Mouse (Mus musculus) frontal cortex, postnatal 14 days (tissue): ENCODE measurements at regions not wholly inside any gene's neighbourhood (a gene's known extent, or its start where the extent isn't known, plus 50 kb on each side); places are given as distances from the start of the nearest gene placed in this dataset.

Source experiments
- DNase-seq, 2 experiments: peaks; one replicate each; pipeline ENCODE4 v3.0.0; 2022; ENCODE audit warnings: low spot score in 2 of 2

DNA sequence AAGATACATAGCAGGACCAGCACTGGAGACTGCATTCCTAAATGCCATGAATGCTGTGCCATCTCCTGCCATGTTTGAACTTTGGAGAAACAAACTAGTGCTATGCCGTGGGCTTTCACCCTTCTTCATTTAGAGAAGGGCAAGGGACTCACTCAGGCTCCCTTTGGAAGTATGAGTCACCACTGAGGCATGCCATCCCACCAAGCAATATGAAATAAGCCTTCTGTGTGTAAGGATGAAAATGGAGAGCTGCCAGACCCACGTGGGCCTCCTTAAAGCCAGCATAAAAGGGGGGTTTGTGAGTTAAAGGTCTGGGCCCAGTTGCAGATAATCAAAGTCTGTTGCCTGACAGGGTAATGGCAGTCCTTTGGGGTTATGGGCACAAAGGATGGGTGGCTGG is 159.0 kb downstream of the H2al1j start:
- no peak for DNase-seq

- DNase-seq, result no peak
Observed at GRCm38 (mm10) chrX:11487876-11488275, 160.3 kb downstream of the H2al1j start.

GRCm38 (mm10) chrX:11490146-11490693 is 162.6 kb downstream of the H2al1j start:
- no peak for DNase-seq

DNA sequence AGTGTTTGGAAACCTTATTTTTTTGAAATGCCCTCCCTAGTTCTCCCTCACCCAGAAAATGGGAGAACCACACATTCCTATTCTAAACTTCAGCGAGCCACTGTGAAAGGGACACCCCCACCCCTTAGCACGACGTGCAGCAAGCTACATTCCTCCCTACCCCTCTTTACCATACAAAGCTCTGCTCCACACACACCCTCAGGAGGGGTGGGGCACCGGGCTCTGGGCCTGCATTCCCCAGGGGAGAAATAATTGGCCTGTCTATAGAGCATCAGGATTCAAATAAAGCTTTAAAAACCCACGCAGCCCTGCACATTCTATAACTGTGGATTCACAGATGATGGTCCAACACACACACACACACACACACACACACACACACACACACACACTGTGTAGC is 163.6 kb downstream of the H2al1j start:
- DNase-seq, result no peak

GRCm38 (mm10) chrX:11491676-11492391 is 164.2 kb downstream of the H2al1j start:
- DNase-seq, result no peak

GRCm38 (mm10) chrX:11493526-11494245 is 166.1 kb downstream of the H2al1j start:
- no peak for DNase-seq

DNA sequence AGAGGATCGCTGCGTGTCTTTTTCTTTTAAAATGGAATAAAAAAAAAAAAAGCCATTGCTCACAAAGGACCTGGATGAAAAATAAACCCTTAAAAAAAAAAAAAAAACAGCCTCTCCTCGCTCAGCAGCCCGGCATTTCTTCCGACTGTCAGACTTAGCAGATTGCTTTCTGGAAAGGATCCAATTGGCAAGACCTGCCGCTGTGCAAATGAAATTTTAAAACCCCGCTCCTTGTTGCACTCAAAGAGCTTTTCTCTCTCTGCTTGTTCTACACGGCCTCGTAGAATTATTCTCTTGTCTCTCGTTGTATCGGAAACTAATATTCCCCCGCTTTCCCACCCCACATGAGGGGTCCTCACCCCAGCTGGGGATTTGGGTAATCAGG is 166.6 kb downstream of the H2al1j start:
- DNase-seq, result no peak

DNA sequence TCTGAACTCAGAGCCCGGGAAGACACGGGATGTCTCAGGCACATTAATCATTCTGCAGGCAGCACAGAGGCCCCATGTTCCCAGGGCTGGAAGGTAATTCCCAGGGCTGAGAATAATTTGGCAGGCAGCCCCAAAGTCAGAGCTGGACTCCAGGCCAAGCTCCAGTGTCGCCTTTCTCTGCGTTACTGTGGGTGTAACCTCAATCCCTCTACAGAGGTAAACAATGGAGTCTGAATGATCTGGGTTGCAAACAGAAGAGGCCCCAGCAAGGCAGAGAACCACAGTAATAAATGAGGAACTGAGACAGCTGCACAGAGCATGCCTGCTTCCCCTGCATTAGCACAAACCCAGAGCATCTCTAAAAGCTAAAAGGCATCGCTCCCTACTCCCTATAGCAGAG is 184.8 kb downstream of the H2al1j start:
- no peak for DNase-seq

DNA sequence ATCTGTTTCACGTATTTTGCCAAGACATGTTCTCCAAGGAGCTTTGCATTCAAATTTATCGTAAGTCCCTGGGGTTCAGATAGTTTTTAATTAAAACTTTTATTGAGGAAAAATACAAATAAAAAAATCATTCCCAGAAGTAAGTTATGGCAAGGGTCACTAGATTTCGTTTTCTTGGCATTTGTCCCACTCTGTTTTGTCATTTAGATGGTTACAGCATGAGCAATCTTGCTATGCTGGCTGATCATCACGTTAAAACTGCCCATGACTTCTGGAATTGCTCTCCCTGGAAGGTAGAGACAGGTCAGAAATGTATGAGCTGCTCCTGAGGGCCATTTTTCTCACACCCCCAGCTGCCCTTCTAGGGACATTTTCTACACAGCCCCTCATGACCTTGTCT is 185.3 kb downstream of the H2al1j start:
- DNase-seq, result no peak

DNA sequence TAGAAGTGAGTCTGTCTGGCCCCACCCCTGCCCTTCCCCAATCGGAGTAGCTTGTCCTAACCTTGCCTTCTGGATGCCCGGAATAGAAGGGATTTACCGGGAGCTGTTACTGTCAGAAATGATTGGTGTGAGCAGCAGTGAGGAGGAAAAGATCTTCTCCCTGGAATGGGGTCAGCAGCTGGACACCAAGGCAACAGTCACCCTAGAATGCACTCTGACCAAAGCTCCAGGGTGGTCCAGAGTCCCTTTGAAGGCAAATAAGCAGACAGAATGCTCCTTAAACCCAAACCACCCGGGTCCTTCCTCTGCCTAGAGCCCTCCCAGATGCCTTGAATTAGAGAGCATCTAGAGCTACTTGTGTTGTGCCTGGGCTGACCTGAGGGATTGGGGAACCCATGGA is 196.2 kb downstream of the H2al1j start:
- DNase-seq, result no peak

DNA sequence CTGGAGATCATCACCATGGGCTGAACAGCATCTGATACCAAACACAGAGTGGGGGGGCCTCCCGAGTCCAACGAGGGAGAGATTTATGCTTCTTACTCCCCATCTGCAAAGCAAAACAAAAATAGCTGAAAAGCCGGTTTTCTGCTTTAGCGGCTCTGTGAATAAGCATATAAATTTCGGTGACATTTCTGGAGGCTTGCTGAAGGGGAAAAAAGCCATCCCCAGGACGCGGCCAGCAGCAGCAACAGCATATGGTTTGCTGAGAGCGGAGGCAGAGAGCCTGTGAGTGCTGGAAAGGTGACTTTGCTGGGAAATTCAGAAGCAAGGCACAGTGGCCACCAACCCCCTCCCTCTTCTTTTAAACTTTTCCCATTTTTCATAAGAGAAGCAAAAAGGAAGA is 197.7 kb downstream of the H2al1j start:
- no peak for DNase-seq

GRCm38 (mm10) chrX:11528589-11528988 is 201.0 kb downstream of the H2al1j start:
- DNase-seq, result no peak

- DNase-seq, result no peak
Observed at GRCm38 (mm10) chrX:11529221-11529620, 201.6 kb downstream of the H2al1j start.

DNA sequence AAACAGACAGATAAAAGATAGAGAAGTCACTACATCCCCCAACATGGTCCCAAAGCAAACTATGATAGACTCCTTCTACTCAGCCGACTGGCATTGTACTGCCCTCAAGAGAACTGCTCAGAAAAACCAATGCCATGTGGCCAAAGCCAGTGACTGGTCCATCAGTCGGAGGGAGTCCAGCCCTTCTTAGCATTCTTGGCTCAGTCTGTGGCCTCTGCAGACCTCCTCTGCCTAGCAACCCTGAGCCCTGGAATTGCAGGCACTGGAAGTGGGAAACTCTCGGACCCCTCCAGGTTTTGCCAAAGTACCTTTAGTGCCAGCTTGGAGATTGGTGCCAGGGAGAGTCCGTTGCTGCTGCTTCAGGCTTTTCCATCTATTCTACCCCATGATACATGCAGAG is 205.2 kb downstream of the H2al1j start:
- no peak for DNase-seq

GRCm38 (mm10) chrX:11533871-11534270 is 206.2 kb downstream of the H2al1j start:
- no peak for DNase-seq

DNA sequence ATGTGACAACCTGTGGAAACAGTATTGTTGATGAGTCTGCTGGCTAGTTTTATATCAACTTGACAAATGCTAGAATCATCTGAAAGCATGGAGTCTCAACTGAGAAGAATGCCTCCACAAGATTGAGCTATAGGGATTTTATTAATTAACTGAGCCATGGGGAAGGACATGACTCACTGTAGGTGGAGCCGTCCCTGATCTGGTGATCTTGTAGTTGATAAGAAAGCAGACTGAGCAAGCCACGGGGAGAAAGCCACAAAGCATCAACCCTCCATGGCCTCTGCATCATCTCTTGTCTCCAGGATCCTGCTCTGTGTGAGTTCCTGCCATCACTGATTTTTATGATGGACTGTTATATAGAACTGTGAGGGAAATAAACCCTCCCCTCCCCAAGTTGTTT is 213.4 kb downstream of the H2al1j start:
- no peak for DNase-seq

DNA sequence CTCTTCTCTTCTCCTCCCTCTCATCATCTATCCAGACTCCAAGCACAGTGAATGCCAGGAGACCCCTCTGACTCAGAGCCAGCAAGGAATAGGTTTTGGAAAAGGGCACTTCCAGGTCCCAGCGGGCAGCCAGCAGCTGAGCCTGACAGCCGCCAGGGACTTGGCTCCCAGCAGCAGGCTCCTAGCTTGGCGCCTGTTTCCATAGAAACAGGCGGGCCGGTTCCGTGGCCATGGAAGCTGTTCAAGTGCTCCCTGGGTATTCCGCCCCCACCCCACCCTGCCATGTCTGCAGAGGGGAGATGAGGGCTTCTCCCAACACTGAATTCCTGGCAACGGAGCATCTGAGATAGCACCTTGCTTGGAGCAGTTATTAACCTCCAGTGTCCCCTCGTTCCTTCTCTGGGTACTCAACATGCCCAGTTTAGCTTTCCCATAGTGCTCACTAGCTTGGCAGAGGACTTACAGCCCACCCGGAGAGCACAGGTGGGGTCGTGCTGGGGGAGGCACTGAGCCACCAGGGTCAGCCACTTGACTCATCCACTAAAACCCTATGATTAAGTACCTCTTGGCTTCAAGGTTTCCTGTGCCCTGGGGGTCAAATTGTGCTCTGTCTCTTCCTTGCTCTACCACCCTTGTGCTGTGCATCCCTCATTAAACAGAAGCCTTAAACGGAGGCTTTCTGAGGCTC is 222.7 kb downstream of the H2al1j start:
- DNase-seq, result no peak

- no peak for DNase-seq
Observed at GRCm38 (mm10) chrX:11552177-11552576, 224.6 kb downstream of the H2al1j start.

DNA sequence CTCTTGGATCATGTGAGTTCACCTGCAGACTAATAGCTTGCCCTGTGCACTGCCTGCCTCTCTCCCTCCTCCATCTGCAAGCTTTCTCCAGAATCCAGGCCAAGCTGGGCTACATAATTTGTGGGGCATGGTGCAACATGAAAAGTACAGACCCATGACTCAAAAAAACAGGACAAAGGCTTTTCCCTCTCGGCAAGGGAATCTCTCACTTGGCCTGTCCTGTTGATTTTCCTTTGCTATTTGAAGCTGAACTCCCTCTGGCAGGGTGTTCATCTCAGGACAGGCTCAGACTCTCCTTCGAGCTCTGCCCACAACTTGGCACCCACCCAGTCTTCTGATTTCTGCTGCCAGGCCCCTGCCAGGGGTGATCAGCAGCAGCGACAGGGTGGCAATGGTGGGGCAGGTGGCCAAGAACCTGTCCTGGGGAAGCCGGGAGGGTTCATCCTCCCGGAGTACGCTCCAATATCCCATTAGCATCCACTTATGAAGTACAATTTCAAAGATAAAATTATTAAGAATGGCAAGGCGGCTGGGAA is 227.5 kb downstream of the H2al1j start:
- no peak for DNase-seq

DNA sequence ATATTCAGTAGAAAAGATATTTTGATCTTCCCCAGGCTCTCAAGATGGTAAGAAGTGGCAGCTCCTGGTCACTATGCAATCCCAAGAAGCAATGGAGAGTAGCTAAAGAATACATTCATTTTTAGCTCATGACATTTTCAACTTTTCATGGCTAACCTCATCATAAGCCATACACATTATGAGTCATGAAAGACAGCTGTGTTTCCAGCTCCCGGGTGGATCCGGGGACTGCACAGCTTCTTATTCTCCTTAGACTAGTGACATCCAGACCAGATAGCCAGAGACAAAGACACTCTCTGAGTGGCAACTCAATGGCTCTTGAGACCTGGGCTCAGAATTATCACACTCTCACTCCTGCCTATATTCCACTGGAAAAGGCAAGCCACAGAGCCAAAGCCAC is 230.6 kb downstream of the H2al1j start:
- DNase-seq, result no peak

DNA sequence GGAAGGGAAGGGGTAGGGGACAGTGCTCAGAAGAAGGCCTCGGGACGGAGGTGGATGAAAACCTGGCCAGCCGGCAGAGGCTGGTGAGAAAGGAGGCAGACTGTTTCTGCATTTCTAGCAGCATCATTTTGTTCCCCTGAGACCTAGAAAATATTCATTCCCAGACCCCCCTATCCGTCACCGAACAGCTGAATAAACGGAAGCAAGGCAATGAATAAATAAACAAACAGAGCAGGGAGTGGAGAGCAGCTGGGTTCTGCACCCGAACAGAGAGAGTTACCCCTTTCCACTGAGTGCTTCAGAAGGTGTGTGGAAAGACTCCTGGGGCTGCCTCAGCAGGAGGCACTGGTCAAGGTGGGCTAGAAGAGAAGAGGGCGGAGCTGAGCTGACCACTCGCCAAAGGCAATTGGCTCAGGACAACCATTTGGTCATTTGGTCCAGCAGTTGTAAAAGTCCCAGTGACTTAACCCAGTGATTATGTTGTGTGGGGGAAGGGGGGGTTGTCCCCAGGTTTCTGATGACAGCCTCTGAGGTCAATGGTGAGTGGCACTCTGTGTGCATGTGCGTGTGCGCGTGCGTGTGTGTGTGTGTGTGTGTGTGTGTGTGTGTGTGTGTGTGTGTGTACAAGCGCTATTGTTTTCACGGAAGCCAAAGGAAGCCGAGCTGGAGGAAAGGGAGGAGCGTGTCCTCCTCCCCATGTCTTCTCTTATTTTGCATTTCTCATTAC is 233.1 kb downstream of the H2al1j start:
- no peak for DNase-seq

- no peak for DNase-seq
Observed at GRCm38 (mm10) chrX:11565888-11566287, 238.3 kb downstream of the H2al1j start.
